Mouse (Mus musculus): Measurements from ENCODE around the gene Kalrn.
A peak's percentile ranks its signal among the peaks of the same experiment; 100 is the strongest.

The Kalrn gene

GRCm38 (mm10) chr16:34192959-34193842 lies 380.1 kb downstream of the Kalrn start:
- DNase-seq (ENCODE audit: low read depth, low spot score), result peak; percentile 37

- DNase-seq (ENCODE audit: low read depth, low spot score), result no peak
These were observed 388.6 kb downstream of the Kalrn start for GRCm38 (mm10) chr16:34184721-34185120.

GRCm38 (mm10) chr16:34183186-34183585 lies 390.1 kb downstream of the Kalrn start:
- no peak for DNase-seq (ENCODE audit: low read depth, low spot score)

GRCm38 (mm10) chr16:34175625-34176024 lies 397.7 kb downstream of the Kalrn start:
- no peak for DNase-seq (ENCODE audit: low read depth, low spot score)

- no peak for DNase-seq (ENCODE audit: low read depth, low spot score)
These were observed 400.7 kb downstream of the Kalrn start for GRCm38 (mm10) chr16:34172572-34173181.

GRCm38 (mm10) chr16:34167042-34167441 lies 406.3 kb downstream of the Kalrn start:
- DNase-seq (ENCODE audit: low read depth, low spot score), result no peak

- DNase-seq (ENCODE audit: low read depth, low spot score), result no peak
These were observed 410.2 kb downstream of the Kalrn start for GRCm38 (mm10) chr16:34163086-34163485.

GRCm38 (mm10) chr16:34159576-34159975 lies 413.8 kb downstream of the Kalrn start:
- no peak for DNase-seq (ENCODE audit: low read depth, low spot score)

GRCm38 (mm10) chr16:34157386-34158135 lies 415.8 kb downstream of the Kalrn start:
- no peak for DNase-seq (ENCODE audit: low read depth, low spot score)

- no peak for DNase-seq (ENCODE audit: low read depth, low spot score)
These were observed 417.6 kb downstream of the Kalrn start for GRCm38 (mm10) chr16:34155696-34156095.

- no peak for DNase-seq (ENCODE audit: low read depth, low spot score)
These were observed 418.4 kb downstream of the Kalrn start for GRCm38 (mm10) chr16:34154903-34155302.

GRCm38 (mm10) chr16:34151528-34152071 lies 421.7 kb downstream of the Kalrn start:
- no peak for DNase-seq (ENCODE audit: low read depth, low spot score)

GRCm38 (mm10) chr16:34141670-34142069 lies 431.7 kb downstream of the Kalrn start:
- DNase-seq (ENCODE audit: low read depth, low spot score), result no peak

- no peak for DNase-seq (ENCODE audit: low read depth, low spot score)
These were observed 438.3 kb downstream of the Kalrn start for GRCm38 (mm10) chr16:34135074-34135473.

- DNase-seq (ENCODE audit: low read depth, low spot score), result no peak
These were observed 438.7 kb downstream of the Kalrn start for GRCm38 (mm10) chr16:34134628-34135027.

GRCm38 (mm10) chr16:34125595-34125994 lies 447.7 kb downstream of the Kalrn start:
- peak; percentile 43 for DNase-seq (ENCODE audit: low read depth, low spot score)

- DNase-seq (ENCODE audit: low read depth, low spot score), result no peak
These were observed 450.8 kb downstream of the Kalrn start for GRCm38 (mm10) chr16:34122486-34122885.

- no peak for DNase-seq (ENCODE audit: low read depth, low spot score)
These were observed 452.0 kb downstream of the Kalrn start for GRCm38 (mm10) chr16:34121288-34121687.

GRCm38 (mm10) chr16:34120801-34121201 lies 452.5 kb downstream of the Kalrn start:
- DNase-seq (ENCODE audit: low read depth, low spot score), result no peak

- no peak for DNase-seq (ENCODE audit: low read depth, low spot score)
These were observed 453.5 kb downstream of the Kalrn start for GRCm38 (mm10) chr16:34119844-34120243.

- DNase-seq (ENCODE audit: low read depth, low spot score), result peak; percentile 23
These were observed 454.0 kb downstream of the Kalrn start for GRCm38 (mm10) chr16:34119370-34119769.

GRCm38 (mm10) chr16:34114665-34115064 lies 458.7 kb downstream of the Kalrn start:
- peak; percentile 48 for DNase-seq (ENCODE audit: low read depth, low spot score)
